Mouse (Mus musculus) liver, embryonic 15.5 days (tissue): ENCODE results near the gene Fars2. TPM values are rescaled to one million over a fixed set of nuclear protein-coding genes. Genes with fewer than 3 reads are reported as not detected.
A peak's percentile ranks its signal among the peaks of the same experiment; 100 is the strongest.
"Not testable (repeated sequence)": the region's sequence is repeated elsewhere in the genome, so short reads cannot be mapped to it uniquely, and the experiment has no call there.

Source experiments
- ATAC-seq: fragments of 200-750 bp; cut with Nextera tagmentation; 2 replicates; pipeline ENCODE4 v1.8.0; 2017; ENCODE audit warnings: moderate number of reproducible peaks, mild to moderate bottlenecking, moderate library complexity; ENCODE audit not compliant: insufficient read depth
- H3K27ac ChIP-seq: fragments of 300-500 bp; sonication (generic); replicated peaks from 2 replicates; pipeline ENCODE4 v1.5.1; 2015; ENCODE audit warnings: mild to moderate bottlenecking, inconsistent platforms
- H3K27me3 ChIP-seq: fragments of 300-500 bp; sonication (generic); 2 replicates; pipeline ENCODE4 v1.6.1; 2015; ENCODE audit warnings: mild to moderate bottlenecking, inconsistent platforms
- H3K36me3 ChIP-seq: fragments of 300-500 bp; sonication (generic); replicated peaks from 2 replicates; pipeline ENCODE4 v1.6.1; 2015; ENCODE audit warnings: moderate library complexity, mild to moderate bottlenecking, inconsistent platforms
- H3K4me1 ChIP-seq: fragments of 300-500 bp; sonication (generic); replicated peaks from 2 replicates; pipeline ENCODE4 v1.6.1; 2015; ENCODE audit warnings: inconsistent platforms
- H3K4me2 ChIP-seq: fragments of 300-500 bp; sonication (generic); 2 replicates; pipeline ENCODE4 v1.6.1; 2015; ENCODE audit warnings: moderate library complexity, mild to moderate bottlenecking, inconsistent platforms
- H3K4me3 ChIP-seq: fragments of 300-500 bp; sonication (generic); replicated peaks from 2 replicates; pipeline ENCODE4 v1.5.1; 2015; ENCODE audit warnings: mild to moderate bottlenecking, inconsistent platforms
- H3K9ac ChIP-seq: fragments of 300-500 bp; sonication (generic); 2 replicates; pipeline ENCODE4 v1.6.1; 2015; ENCODE audit warnings: moderate library complexity, mild to moderate bottlenecking, inconsistent platforms
- H3K9me3 ChIP-seq: fragments of 300-500 bp; sonication (generic); replicated peaks from 2 replicates; pipeline ENCODE4 v1.6.1; 2016; ENCODE audit warnings: inconsistent platforms
- WGBS: fragments of 180-500 bp; shearing (Covaris S2); methylation state at CpG from one replicate; pipeline ENCODE4 v1.1.7; 2015; ENCODE audit warnings: mixed read lengths; ENCODE audit not compliant: insufficient replicate concordance; 5-methylcytosine and 5-hydroxymethylcytosine counted together
- polyA plus RNA-seq: library from polyadenylated mRNA; unstranded; fragments of >200 nt; fragmentation: Nextera tagmentation; extraction: Ambion mirVana; gene quantifications from 2 replicates; pipeline ENCODE4 v1.2.1, GENCODE M21; 2015

The Fars2 gene
- polyA plus RNA-seq, 1 experiment from 2014 or later = 26.7 TPM

DNA sequence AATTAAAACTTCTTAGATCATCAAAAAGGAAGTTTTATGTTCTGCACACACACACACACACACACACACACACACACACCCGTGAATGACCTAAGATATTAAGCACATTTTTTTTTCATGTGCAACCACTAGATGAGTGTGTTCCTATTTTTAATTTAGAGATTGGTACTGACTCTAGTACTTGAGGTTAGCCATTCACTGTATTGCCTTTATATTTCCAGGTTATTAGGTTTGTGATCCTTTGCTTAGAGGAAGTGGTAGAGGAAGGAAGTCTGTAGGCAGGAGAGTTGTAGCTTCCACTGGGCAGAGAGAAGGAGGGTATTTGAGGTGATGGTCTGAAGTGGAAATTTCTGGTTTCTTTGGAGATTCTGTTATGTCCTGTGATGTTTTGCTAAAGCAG, 28.4 kb downstream of the Fars2 start:
- Histone ChIP-seq H3K36me3 (no peaks in the 10 kb centered on the region), H3K9ac (no peak overlapping the region), H3K4me2 (no peak overlapping the region), H3K27me3 (no peaks in the 10 kb centered on the region), H3K27ac (no peak overlapping the region), H3K4me1 (peaks cover 11% of the 10 kb centered on the region; the same call in 1 of the 2 replicates), H3K4me3 (no peak overlapping the region), H3K9me3 (no peaks in the 10 kb centered on the region)
- no peak for ATAC-seq
- 34% methylated on average over 1 of the region's 1 CpGs for WGBS

DNA sequence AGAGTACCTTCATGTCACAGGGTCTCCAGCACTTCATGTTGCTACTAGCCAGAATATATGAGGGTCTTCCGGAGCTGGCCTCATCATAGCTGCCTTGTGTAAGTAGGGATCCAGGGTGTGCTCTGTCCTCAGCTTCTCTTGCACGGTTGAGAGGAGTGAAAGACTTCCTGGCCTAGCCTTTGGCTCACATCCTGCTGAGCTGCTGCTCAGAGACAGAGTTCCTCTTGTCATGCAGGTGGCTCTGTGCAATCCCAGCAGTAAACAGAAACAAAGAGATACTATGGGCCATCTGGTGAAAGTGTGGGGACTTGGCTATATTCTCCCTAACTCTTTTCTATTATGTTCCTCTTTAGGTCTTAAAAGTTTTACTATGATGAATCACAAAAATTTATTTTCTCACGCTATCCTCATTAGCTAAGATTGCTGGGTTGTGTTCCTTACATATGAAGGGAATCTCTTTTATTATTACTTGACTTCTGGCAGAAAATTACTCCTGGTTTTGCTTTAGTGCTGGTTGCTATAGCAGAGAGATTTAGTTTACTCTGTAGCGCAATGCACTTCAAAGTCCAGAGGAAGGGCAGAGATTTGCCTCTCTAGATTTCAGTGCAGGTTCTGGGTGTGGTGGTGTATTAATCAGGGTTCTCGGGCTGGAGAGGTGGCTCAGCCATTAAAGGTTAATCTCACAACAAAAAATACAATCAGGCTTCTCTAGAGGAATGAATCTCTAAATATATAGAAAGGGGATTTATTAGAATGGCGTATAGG, 32.1 kb downstream of the Fars2 start:
- Histone ChIP-seq H3K9ac (no peak overlapping the region), H3K27me3 (no peaks in the 10 kb centered on the region), H3K4me2 (0 out of 2 replicates have a peak overlapping the region, but pooled peaks have one; percentile 21), H3K9me3 (no peaks in the 10 kb centered on the region), H3K4me1 (peaks cover 7% of the 10 kb centered on the region; the same call in 1 of the 2 replicates), H3K4me3 (no peak overlapping the region), H3K36me3 (no peaks in the 10 kb centered on the region), H3K27ac (no peak overlapping the region)
- 50% methylated on average over 6 of the region's 6 CpGs for WGBS
- ATAC-seq = no peak

DNA sequence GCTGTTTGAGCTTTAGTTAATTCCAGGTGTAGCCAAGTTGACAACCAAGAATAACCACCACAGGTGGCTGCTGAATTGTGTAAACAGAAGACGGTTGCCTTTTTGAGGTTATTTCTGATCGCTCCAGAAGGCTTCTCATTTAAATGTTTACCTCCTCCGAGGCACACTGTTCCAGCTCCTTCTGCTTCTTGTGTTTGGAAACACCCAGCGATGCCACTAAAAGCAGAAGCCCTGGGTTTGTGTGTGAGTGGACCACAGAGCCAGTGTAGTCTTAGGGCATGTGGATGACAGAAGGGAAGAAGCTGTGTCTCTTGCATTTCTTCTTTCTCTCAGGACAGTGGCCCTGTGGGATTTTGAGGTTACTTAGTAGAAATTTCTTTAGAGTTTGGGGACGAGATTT, 33.1 kb downstream of the Fars2 start:
- ATAC-seq = no peak
- Histone ChIP-seq H3K4me1 (peaks cover 7% of the 10 kb centered on the region; the same call in 1 of the 2 replicates), H3K27me3 (no peaks in the 10 kb centered on the region), H3K36me3 (no peaks in the 10 kb centered on the region), H3K4me3 (no peak overlapping the region), H3K4me2 (no peak overlapping the region), H3K9ac (no peak overlapping the region), H3K9me3 (no peaks in the 10 kb centered on the region), H3K27ac (no peak overlapping the region)
- 53% methylated on average over 5 of the region's 5 CpGs for WGBS

DNA sequence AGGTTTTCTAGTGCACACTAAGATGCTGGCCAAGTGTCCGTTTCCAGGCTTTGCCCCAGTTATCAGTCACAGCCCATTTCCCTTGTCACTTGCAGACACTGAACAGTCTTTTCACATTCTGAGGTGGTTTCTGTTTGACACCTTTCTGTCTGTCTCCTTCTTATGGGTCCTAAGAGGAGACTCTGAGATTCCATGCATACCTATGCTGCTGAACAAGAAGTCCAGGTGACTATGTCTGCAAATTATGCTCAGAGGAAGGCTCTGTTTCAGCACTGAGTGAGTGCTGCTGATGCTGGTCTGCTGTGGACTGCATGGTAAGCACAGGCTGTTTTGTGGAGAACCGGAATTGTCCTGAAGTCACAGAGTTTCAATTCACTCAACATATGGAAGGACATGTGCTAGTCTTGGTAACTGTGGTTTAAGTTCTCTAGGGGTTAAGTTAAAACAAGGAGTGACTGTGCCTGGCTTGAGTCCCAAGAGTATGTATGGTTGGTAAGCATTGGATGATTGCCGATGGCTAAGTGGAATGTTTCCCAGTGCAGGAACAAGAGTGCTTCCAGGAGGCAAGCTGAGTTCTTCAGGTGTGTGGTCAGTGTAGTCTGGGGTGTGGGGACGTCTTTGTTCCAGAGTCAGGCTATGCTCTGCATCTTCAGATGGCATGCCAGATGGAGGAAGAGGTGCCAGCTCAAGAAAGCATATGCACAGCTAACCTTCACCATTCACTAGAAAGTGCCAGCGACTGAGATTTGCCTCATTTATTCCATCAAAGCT, 35.7 kb downstream of the Fars2 start:
- Histone ChIP-seq H3K27ac (no peak overlapping the region), H3K9ac (no peak overlapping the region), H3K9me3 (no peaks in the 10 kb centered on the region), H3K27me3 (no peaks in the 10 kb centered on the region), H3K36me3 (no peaks in the 10 kb centered on the region), H3K4me3 (no peak overlapping the region), H3K4me2 (no peak overlapping the region), H3K4me1 (peaks cover 7% of the 10 kb centered on the region; the same call in 1 of the 2 replicates)
- ATAC-seq = no peak
- WGBS = 67% methylated on average over 5 of the region's 5 CpGs

DNA sequence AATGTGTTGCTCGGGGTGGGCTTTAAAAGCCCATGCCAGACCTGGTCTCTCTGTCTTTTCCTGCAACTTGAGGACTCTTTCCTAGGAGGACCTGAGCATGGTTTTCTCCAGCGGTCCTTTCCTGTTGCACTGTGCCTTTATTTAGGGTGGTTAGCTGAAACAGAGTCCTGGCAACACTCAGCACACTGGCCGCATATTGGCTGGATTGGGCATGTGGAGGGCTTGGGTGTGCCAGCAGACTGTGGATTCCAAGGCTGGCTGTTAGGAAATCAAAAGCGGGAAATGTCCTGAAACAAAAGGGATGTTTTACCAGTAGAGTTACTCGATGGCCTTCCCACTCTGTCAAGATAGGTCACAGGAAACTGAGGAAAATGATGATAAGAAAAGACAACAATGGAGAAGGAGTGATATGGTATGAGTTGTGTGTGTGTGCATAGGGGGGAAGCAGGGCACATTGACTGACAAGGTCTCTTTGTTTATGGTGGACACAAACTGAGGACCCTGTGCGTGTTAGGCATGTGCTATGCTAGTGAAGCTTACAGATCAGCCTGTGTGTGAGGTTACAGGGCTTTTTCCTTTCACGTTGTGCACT, 39.2 kb downstream of the Fars2 start:
- no peak overlapping the region for H3K4me2 ChIP-seq
- peaks cover 4% of the 10 kb centered on the region; the same call in 1 of the 2 replicates for H3K4me1 ChIP-seq
- no peaks in the 10 kb centered on the region for H3K9me3 ChIP-seq
- no peaks in the 10 kb centered on the region for H3K36me3 ChIP-seq
- no peak for ATAC-seq
- H3K27me3 ChIP-seq = no peaks in the 10 kb centered on the region
- no peak overlapping the region for H3K9ac ChIP-seq
- no peak overlapping the region for H3K27ac ChIP-seq
- WGBS = 62% methylated on average over 7 of the region's 7 CpGs
- H3K4me3 ChIP-seq = no peak overlapping the region

DNA sequence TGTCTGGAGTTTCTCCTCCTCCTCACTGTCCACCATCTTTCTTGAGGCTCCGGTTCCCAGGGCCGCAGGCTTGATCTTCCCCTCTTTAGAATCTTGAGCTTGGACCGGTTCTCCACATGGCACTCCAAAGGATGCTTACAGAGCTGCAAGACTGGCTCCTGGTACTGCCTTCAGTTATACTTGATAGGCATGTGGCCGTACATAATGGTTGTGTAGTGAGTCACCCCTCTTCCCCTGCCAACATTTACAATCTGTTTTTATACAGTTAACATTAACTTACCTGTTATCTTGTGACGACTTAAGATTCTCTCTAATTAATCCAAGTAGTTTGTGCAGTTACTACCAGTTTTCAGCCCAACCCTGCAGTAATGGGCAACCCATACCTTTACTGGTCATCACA, 46.2 kb downstream of the Fars2 start:
- Histone ChIP-seq H3K9me3 (no peaks in the 10 kb centered on the region), H3K27ac (no peak overlapping the region), H3K36me3 (0 out of 2 replicates have a peak, but pooled peaks cover 3% of the 10 kb centered on the region), H3K9ac (no peak overlapping the region), H3K27me3 (no peaks in the 10 kb centered on the region), H3K4me3 (no peak overlapping the region), H3K4me1 (peaks cover under 1% of the 10 kb centered on the region; the same call in 1 of the 2 replicates), H3K4me2 (no peak overlapping the region)
- 80% methylated on average over 5 of the region's 5 CpGs for WGBS
- no peak for ATAC-seq

DNA sequence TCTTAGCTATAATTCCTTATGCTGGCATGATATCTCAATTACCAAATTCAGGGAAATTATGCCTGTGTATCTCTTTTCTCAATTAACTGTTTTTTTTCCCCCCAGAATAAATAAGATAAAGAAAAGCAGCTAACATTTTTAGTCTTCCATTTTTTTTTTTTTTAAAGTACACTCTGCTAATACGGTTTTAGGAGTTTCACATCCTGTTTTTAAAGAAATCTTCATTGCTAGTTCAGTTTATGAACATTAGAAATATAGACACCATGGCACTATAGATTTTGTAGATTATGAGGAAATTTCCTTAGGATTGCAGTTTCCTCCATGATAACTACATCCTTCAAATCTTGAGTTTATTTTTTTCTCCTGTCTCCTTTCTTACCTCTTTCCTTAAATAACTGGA, 46.7 kb downstream of the Fars2 start:
- H3K9ac ChIP-seq = no peak overlapping the region
- 0 out of 2 replicates have a peak, but pooled peaks cover 3% of the 10 kb centered on the region for H3K36me3 ChIP-seq
- no peaks in the 10 kb centered on the region for H3K9me3 ChIP-seq
- 38% methylated on average over 1 of the region's 1 CpGs for WGBS
- H3K27ac ChIP-seq = no peak overlapping the region
- no peak for ATAC-seq
- no peaks in the 10 kb centered on the region for H3K4me1 ChIP-seq
- H3K4me2 ChIP-seq = no peak overlapping the region
- H3K27me3 ChIP-seq = no peaks in the 10 kb centered on the region
- no peak overlapping the region for H3K4me3 ChIP-seq

DNA sequence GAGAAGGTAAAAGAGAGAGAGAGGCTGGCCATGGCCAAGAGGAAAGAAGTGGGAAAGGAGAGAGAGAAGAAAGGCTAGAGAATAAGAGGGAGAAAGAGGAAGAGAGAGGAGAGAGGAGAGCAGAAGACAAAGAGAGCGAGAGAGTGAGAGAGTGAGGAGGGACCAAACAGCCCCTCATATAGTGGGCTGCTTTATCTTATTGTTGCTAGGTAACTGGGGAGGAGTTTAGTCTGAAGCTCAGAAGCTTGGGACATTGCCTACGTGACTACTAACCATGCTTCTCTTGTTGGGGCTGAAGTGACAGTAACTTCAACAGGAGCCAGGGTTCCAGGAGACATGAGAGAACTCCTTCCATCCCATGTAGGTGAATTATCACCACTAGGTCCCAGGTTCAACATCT, 55.8 kb downstream of the Fars2 start:
- not testable (repeated sequence) for H3K4me3 ChIP-seq, H3K36me3 ChIP-seq, H3K27me3 ChIP-seq, H3K9me3 ChIP-seq, H3K9ac ChIP-seq
- peak; percentile 87 for ATAC-seq
- Histone ChIP-seq H3K4me1 (peaks cover 25% of the 10 kb centered on the region), H3K27ac (peak overlapping the region; percentile 65), H3K4me2 (peak overlapping the region; percentile 28)
- 14% methylated on average over 2 of the region's 2 CpGs for WGBS

DNA sequence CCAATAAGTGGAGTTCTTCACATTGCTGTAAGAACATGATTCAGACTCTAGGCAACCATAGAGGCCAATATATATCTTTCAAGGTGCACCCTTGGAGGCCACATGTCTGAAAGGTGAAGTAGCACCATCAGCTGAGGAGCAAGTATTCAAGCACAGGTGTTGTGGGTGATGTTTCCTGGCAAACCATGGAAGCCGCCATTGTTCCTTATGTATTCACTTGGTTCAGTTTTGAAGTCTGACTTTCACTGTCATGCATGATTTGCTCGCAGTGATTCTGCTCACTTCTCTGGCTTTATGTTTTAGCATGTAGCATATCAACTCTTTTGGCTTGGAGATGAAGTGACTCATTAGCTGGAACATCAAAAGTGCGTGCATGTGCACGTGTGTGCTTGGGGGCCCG, 56.9 kb downstream of the Fars2 start:
- H3K27me3 ChIP-seq = no peaks in the 10 kb centered on the region
- no peak overlapping the region for H3K27ac ChIP-seq
- no peak overlapping the region for H3K4me3 ChIP-seq
- H3K36me3 ChIP-seq = no peaks in the 10 kb centered on the region
- no peak overlapping the region for H3K9ac ChIP-seq
- H3K9me3 ChIP-seq = no peaks in the 10 kb centered on the region
- ATAC-seq = no peak
- H3K4me1 ChIP-seq = peaks cover 25% of the 10 kb centered on the region
- WGBS = 87% methylated on average over 5 of the region's 5 CpGs
- no peak overlapping the region for H3K4me2 ChIP-seq

DNA sequence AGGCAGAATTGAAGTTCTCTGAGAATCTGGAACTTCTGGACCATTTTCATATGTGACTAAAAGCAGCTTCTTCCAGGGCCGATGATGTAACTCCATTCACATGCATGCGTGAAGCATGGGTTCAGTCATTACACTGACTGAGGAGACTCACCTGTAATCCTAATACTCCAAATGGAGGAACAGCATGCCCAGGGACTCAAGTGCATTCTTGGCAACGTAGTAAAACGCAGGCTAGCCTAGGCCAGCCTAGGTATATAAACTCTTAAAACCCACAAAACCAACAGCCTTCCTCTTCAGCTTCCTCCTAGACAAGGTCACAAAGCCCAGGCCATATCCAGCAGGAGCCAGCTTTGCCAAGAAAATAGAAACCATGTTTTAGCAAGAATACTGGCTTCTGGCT, 57.6 kb downstream of the Fars2 start:
- Histone ChIP-seq H3K36me3 (no peaks in the 10 kb centered on the region), H3K4me2 (no peak overlapping the region), H3K4me1 (peaks cover 25% of the 10 kb centered on the region), H3K9ac (no peak overlapping the region), H3K4me3 (no peak overlapping the region), H3K27me3 (no peaks in the 10 kb centered on the region), H3K27ac (no peak overlapping the region), H3K9me3 (no peaks in the 10 kb centered on the region)
- no peak for ATAC-seq
- whole genome bisulfite sequencing = 74% methylated on average over 4 of the region's 4 CpGs

DNA sequence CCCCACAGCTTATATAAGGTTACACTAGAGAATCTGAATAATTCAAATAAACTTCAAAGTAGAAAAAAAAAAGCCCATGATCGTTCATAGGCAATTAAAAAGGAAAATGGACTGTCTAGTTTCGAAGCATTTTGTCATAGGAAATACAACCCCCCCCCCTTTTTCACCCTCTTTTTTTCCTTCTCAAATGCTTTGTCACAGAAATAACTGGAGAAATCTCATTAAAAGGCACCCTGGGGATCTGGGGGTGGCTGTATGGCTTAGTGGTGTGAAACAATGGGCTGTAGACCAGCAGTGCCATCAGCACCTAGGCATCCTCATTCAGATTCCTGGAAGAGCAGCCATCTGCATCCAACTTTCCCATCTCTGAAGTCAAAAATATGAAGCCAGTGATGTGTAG, 64.0 kb downstream of the Fars2 start:
- no peak overlapping the region for H3K4me3 ChIP-seq
- ATAC-seq = no peak
- no peaks in the 10 kb centered on the region for H3K36me3 ChIP-seq
- H3K27ac ChIP-seq = no peak overlapping the region
- no peaks in the 10 kb centered on the region for H3K9me3 ChIP-seq
- H3K27me3 ChIP-seq = no peaks in the 10 kb centered on the region
- H3K9ac ChIP-seq = no peak overlapping the region
- 59% methylated on average over 2 of the region's 2 CpGs for WGBS
- H3K4me1 ChIP-seq = no peaks in the 10 kb centered on the region; the same call in 1 of the 2 replicates
- H3K4me2 ChIP-seq = no peak overlapping the region
